Mouse (Mus musculus) layer of hippocampus, adult 2 months (tissue): ENCODE results near the gene Fam168a. TPM values are rescaled to one million over a fixed set of nuclear protein-coding genes. Genes with fewer than 3 reads are reported as not detected.

Source experiments
- DNase-seq, 2 experiments: peaks; one replicate each; pipeline ENCODE4 v3.0.0; 2022; ENCODE audit warnings: low spot score in 2 of 2
- H3K27ac ChIP-seq: fragments of 200-600 bp; 2 replicates; pipeline ENCODE4 v1.8.1; 2022
- H3K4me3 ChIP-seq: fragments of 200-600 bp; 2 replicates; pipeline ENCODE4 v1.8.1; 2022; ENCODE audit warnings: mild to moderate bottlenecking
- CTCF ChIP-seq: fragments of 200-600 bp; conservative IDR thresholded peaks from 2 replicates; pipeline ENCODE4 v1.8.1; 2022; ENCODE audit warnings: antibody characterized with exemption, mild to moderate bottlenecking, moderate library complexity
- microRNA-seq, 2 experiments: library from miRNA; unstranded; fragments of <30 nt; microRNA quantifications; one replicate each; pipeline ENCODE4 v1.2.0; 2021
- total RNA-seq, 2 experiments: library from RNA; stranded (reverse); gene quantifications; 2 replicates each; pipeline ENCODE4 v1.2.3; 2021

Fam168a gene
- total RNA-seq, 2 experiments from 2014 or later = 220 to 229 TPM

- Histone ChIP-seq H3K4me3 (no peak overlapping the region), H3K27ac (no peak overlapping the region)
- TF ChIP-seq CTCF = peak; percentile 32; the same call in 1 of the 2 replicates
- no peak for DNase-seq
Measured at GRCm38 (mm10) chr7:100871355-100871754, 164.9 kb downstream of the Fam168a start.

GRCm38 (mm10) chr7:100871892-100872291 lies 165.5 kb downstream of the Fam168a start:
- Histone ChIP-seq H3K27ac (no peak overlapping the region), H3K4me3 (no peak overlapping the region)
- no peak for TF ChIP-seq CTCF
- DNase-seq = no peak

- no peak overlapping the region for H3K4me3 ChIP-seq
- no peak for DNase-seq
- no peak for TF ChIP-seq CTCF
Measured at GRCm38 (mm10) chr7:100873197-100873596, 166.8 kb downstream of the Fam168a start.

GRCm38 (mm10) chr7:100875822-100876221 lies 169.4 kb downstream of the Fam168a start:
- no peak for TF ChIP-seq CTCF
- no peak for DNase-seq
- Histone ChIP-seq H3K27ac (no peak overlapping the region), H3K4me3 (no peak overlapping the region)

More at GRCm38 (mm10) chr7:100873197-100873596, 166.8 kb downstream of the Fam168a start:
- H3K27ac ChIP-seq = no peak overlapping the region

DNA sequence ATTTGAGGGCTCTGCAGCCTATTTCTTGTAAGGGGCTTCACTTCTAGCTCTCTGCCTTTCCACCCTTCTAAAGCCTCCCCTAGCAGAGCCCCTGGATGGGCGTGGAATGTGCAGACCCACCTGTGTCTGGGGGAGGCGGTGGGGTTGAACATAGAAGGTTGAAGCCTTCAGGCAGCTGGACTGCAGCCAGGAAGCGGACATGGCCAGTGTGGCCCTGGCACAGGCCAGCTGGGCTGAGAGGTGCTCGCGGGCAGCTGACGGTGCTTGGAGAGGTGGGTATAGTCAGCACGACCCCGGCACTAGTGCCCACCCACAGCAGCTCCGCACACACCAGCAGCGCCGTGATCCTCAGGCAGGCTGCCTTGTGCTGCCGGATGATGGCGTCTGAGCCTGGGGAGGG lies 169.9 kb downstream of the Fam168a start:
- no peak for DNase-seq
- Histone ChIP-seq H3K4me3 (no peak overlapping the region), H3K27ac (no peak overlapping the region)
- TF ChIP-seq CTCF = no peak

DNA sequence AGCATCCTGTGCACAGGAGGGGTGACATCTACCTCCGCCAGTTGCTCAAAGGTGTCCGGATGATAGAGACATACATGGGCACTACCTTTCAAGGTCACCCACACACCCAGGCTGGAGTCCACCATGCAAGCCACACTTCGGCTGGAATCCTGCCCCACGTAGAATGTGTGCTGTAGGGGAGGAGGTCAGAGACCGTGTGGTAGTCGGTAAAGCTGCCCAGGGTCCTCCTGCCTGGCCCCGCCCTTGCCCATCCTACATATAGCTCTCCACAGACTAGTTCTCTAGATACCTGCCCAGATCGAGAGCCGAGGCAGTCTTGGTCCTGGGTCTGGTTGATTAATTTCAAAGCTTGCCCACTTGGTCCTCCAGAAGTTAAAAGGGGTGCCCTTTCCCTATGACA lies 170.3 kb downstream of the Fam168a start:
- Histone ChIP-seq H3K27ac (no peak overlapping the region), H3K4me3 (no peak overlapping the region)
- no peak for TF ChIP-seq CTCF
- DNase-seq = no peak

DNA sequence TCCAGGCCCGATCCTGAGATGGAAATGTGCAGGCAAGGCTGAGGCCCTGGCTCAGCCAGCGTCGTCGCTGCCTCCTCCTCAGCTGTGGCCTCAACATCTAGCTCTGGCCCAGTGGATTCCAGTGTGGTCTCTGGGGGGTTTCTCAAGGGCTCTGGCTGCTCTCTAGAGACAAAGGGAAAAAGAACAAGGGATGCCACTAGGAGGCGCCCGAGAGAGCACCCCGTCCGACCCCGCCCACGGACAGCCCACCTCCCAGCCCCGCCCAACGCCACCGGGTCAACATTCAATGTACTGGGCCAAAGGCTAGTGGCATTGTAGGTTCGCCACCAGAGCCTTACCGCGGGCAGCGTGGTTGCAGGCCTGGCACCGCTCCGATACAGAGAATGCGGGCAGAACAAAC lies 173.2 kb downstream of the Fam168a start:
- peak; percentile 77 for TF ChIP-seq CTCF
- H3K4me3 ChIP-seq = no peak overlapping the region
- DNase-seq = peak in 1 of 2 experiments; percentile 66
- H3K27ac ChIP-seq = no peak overlapping the region

DNA sequence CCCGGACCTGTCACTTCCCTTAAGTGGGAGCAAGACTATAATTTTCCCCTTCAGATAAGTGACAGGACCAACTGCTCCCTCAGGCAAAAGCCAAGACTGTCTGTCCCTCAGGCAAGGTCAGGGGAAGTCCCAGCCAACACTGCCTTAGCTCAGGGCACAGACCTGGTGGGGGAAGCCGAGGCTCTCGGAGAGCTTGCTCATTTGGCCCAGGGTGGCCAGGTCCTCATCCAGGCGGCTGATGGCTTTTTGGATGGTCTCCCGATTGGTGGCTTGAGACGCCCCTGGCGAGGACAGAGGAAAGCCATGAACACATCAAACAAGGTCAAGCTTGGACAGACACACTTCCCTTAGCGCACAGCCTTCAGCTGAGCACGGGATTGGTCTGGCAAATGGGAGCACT lies 175.1 kb downstream of the Fam168a start:
- TF ChIP-seq CTCF = no peak
- H3K27ac ChIP-seq = no peak overlapping the region
- no peak overlapping the region for H3K4me3 ChIP-seq
- no peak for DNase-seq

DNA sequence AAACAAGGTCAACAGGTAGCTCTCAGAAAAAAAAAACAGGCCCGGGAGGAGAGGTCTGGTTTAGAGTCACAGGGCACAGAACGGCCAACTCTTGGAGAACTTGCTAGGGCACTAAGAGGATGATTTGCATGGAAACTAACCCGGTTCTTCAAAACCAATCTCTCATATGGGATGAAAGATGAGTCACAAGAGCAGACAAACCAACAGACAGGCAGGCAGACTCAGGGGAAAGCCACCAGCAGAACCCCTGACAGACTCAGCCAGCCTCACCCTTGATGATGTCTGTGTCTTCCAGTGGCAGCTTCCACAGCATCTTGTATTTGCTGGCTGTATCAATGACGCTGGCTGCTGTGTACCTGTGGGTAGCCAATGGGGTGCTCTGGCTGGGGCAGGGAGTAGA lies 175.5 kb downstream of the Fam168a start:
- no peak overlapping the region for H3K4me3 ChIP-seq
- DNase-seq = no peak
- no peak for TF ChIP-seq CTCF
- no peak overlapping the region for H3K27ac ChIP-seq

DNA sequence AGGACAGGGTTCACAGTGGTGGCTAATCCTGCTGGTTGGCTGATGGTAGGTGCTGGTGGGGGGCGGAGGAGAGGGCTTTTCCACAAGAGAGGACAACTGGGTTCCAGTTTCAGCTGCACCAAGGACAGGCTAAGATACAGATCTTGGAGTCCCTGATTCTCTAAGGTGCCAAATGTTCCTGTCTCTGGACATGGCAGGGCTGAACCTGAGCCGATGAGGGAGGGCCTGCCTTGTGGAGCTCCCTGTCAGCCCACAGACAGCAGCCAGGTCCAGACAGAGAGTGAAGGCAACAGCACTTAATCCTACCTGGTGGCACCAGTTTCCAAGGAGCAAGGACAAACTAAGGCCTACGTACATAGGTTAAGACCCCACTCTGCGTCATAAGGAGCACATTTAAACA lies 178.0 kb downstream of the Fam168a start:
- Histone ChIP-seq H3K27ac (no peak overlapping the region), H3K4me3 (no peak overlapping the region)
- DNase-seq = no peak
- TF ChIP-seq CTCF = no peak

DNA sequence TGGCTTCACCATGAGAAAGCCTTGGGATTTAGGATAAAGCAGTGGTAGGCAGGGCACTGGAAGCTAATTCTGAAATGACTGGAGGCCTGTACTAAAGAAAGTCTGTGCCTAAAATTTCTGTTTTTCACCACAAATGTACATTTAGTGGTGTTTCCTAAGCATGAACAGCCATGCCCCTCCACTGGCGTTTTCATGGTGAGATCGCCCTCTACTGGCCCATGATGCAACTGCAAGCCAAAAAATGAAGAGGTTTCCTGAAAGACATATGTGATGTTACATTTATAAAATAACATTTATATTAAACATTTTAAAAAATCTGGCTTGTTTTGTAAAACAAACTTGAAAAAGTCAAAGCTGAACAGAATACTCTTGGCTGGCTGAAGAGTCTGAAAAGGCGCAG lies 180.1 kb downstream of the Fam168a start:
- peak in 1 of 2 experiments; percentile 74 for DNase-seq
- peak; percentile 97 for TF ChIP-seq CTCF
- H3K27ac ChIP-seq = no peak overlapping the region

More for the DNA sequence above, 180.1 kb downstream of the Fam168a start:
- H3K4me3 ChIP-seq = no peak overlapping the region

Small RNAs within 50 kb of the gene (microRNA-seq; reads per million reads assigned to microRNA genes)
- gene Mir3102 = 663 to 765 reads per million in 2 experiments

Other genes with a start within 250 kb of the Fam168a start
- 1 to 10 TPM; 3.0 to 3.6 TPM for gene Ucp3, start 233.6 kb upstream of the Fam168a start, total RNA-seq
- 10 to 100 TPM; 69.0 to 72.4 TPM for gene Ucp2, start 213.3 kb upstream of the Fam168a start, total RNA-seq
- gene Dnajb13, start 191.7 kb upstream of the Fam168a start, total RNA-seq = under 1 TPM; 0.39 to 0.51 TPM
- 1 to 10 TPM; 7.8 to 9.4 TPM for gene Coa4, start 169.6 kb upstream of the Fam168a start, total RNA-seq
- gene Rab6a, start 99.2 kb upstream of the Fam168a start, total RNA-seq = 100 to 1,000 TPM; 349 to 374 TPM
- 10 to 100 TPM; 64.8 to 67.1 TPM for gene Mrpl48, start 98.3 kb upstream of the Fam168a start, total RNA-seq
- 100 to 1,000 TPM; 199 to 203 TPM for gene Plekhb1, start 44.2 kb upstream of the Fam168a start, total RNA-seq
- gene Relt, start 156.8 kb downstream of the Fam168a start, total RNA-seq = 10 to 100 TPM; 11.2 to 13.2 TPM
- 100 to 1,000 TPM; 163 to 171 TPM for gene Arhgef17, start 225.5 kb downstream of the Fam168a start, total RNA-seq